Mouse (Mus musculus): ENCODE measurements around the gene Ptov1. TPM values are rescaled to one million over a fixed set of nuclear protein-coding genes. Genes with fewer than 3 reads are reported as not detected.
A peak's percentile ranks its signal among the peaks of the same experiment; 100 is the strongest.

Gene Ptov1
- total and polyA plus RNA-seq, 3 experiments = 46.4 to 168 TPM; not detected in 1

DNA sequence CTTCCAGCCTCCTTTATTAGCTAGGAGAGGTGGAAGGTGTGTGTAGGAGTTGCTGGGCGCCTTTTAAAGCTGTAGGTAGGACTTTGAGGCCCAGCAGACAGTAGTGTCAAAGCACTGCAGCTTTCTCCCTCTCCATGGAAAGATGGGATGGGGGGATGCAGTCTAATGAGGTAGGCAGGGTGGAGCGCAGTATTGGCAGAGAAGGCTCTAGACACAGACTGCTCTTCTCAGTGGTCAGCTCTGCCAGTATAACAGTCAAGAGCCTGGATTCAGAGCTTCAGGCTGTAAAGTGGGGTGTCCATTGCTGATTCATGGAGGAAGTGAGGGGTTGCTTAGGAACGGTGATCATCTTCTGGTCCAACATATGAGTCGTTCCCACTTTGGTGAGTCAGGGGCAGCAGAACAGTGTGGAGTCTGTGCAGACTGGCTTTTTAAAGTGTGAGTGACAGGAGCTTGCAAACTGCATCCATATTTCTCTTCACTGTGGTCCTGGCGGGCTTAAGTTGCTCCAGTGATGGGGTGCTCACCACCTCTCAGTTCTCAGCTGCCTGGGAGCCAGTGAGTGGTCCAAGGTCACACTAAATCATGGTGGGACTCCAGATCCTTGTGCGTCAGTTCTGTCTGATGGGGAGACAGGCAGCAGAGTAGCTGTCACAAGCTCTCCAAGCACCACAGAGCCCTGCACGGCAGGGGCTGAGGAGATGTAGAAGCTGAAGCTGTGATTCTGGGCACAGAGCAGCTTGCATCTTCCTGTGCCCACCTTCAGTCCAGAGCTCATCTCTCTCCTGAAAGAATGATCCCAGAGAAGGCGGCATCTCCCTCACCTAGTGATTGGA is 18.6 kb downstream of the Ptov1 start:
- Histone ChIP-seq H3K36me3 (ENCODE audit: control insufficient read depth in 1 of 2, insufficient read depth in 2 of 2, low read length in 2 of 2) (peaks cover 0 to 15% of the 10 kb centered on the region in 2 experiments; a peak in 2 of 4 replicates), H3K4me1 (ENCODE audit: control insufficient read depth in 1 of 2, insufficient read depth in 2 of 2, low read length in 2 of 2) (peaks cover 1 to 24% of the 10 kb centered on the region in 2 experiments), H3K4me3 (ENCODE audit: control insufficient read depth in 1 of 2, insufficient read depth in 1 of 2, low read depth in 2 of 2, low read length in 2 of 2) (peak overlapping the region; percentile 61 to 96), H3K79me2 (ENCODE audit: control insufficient read depth, insufficient read depth, low read length, poor library complexity) (peaks cover 28% of the 10 kb centered on the region), H3K9ac (ENCODE audit: control insufficient read depth, low read depth, low read length, poor library complexity, severe bottlenecking) (peak overlapping the region; percentile 96), H3K27me3 (ENCODE audit: control insufficient read depth in 1 of 2, insufficient read depth in 2 of 2, low read length in 2 of 2) (no peaks in the 10 kb centered on the region), H3K27ac (ENCODE audit: control insufficient read depth, low read depth, low read length) (peak overlapping the region; percentile 93), H3K9me3 (replicated peaks; ENCODE audit: insufficient read depth, low read length) (no peaks in the 10 kb centered on the region)
- no peak for DNase-seq (ENCODE audit: low read depth, low spot score)
- TF ChIP-seq POLR2A (IDR thresholded peaks at IDR 0.05; ENCODE audit: control insufficient read depth in 1 of 2, insufficient read depth in 1 of 2, low read depth in 1 of 2, low read length in 2 of 2, poor library complexity in 1 of 2) (no peak), NRF1 (IDR thresholded peaks at IDR 0.05; ENCODE audit: insufficient read depth, low read depth, low read length, poor library complexity, severe bottlenecking) (no peak), MXI1 (IDR thresholded peaks at IDR 0.05; ENCODE audit: low read depth, low read length) (no peak), POLR2AphosphoS2 (IDR thresholded peaks at IDR 0.05; ENCODE audit: low read length) (no peak), GATA1 (IDR thresholded peaks at IDR 0.05; ENCODE audit: low read depth, low read length) (no peak), TBP (IDR thresholded peaks at IDR 0.05; ENCODE audit: low read depth, low read length) (no peak), RCOR1 (IDR thresholded peaks at IDR 0.05; ENCODE audit: low read depth, low read length) (no peak), MAFK (IDR thresholded peaks at IDR 0.05; ENCODE audit: borderline replicate concordance, low read depth, low read length) (no peak), E2F4 (IDR thresholded peaks at IDR 0.05; ENCODE audit: borderline replicate concordance, low read depth, low read length) (no peak), SMC3 (IDR thresholded peaks at IDR 0.05; ENCODE audit: low read depth, low read length) (no peak), ZKSCAN1 (IDR thresholded peaks at IDR 0.05; ENCODE audit: low read depth, low read length) (no peak), CHD2 (IDR thresholded peaks at IDR 0.05; ENCODE audit: low read length) (no peak), ZC3H11A (IDR thresholded peaks at IDR 0.05; ENCODE audit: low read depth, low read length) (no peak), ELF1 (IDR thresholded peaks at IDR 0.05; ENCODE audit: low read depth, low read length) (no peak), CTCF (IDR thresholded peaks at IDR 0.05 in 2 of 3, conservative IDR thresholded peaks at IDR 0.05 in 1 of 3; ENCODE audit: control insufficient read depth in 1 of 3, insufficient read depth in 1 of 3, low read depth in 2 of 3, low read length in 3 of 3, poor library complexity in 1 of 3, severe bottlenecking in 1 of 3) (no peak), JUND (IDR thresholded peaks at IDR 0.05; ENCODE audit: low read depth, low read length) (no peak), MAZ (IDR thresholded peaks at IDR 0.05; ENCODE audit: low read depth, low read length) (no peak), BHLHE40 (IDR thresholded peaks at IDR 0.05; ENCODE audit: borderline replicate concordance, low read depth, low read length) (no peak), TCF12 (IDR thresholded peaks at IDR 0.05; ENCODE audit: low read depth, low read length) (no peak)

- H3K4me1 ChIP-seq (ENCODE audit: control insufficient read depth in 1 of 2, insufficient read depth in 2 of 2, low read length in 2 of 2) = peaks cover 0 to 15% of the 10 kb centered on the region in 2 experiments; a peak in 2 of 4 replicates
These were observed 19.4 kb downstream of the Ptov1 start for GRCm38 (mm10) chr7:44850146-44850545.

More at GRCm38 (mm10) chr7:44850146-44850545, 19.4 kb downstream of the Ptov1 start:
- Histone ChIP-seq H3K79me2 (ENCODE audit: control insufficient read depth, insufficient read depth, low read length, poor library complexity) (peaks cover 28% of the 10 kb centered on the region), H3K4me3 (ENCODE audit: control insufficient read depth in 1 of 2, insufficient read depth in 1 of 2, low read depth in 2 of 2, low read length in 2 of 2) (peak overlapping the region; percentile 61 to 96), H3K27ac (ENCODE audit: control insufficient read depth, low read depth, low read length) (peak overlapping the region; percentile 93), H3K36me3 (ENCODE audit: control insufficient read depth in 1 of 2, insufficient read depth in 2 of 2, low read length in 2 of 2) (peaks cover 0 to 7% of the 10 kb centered on the region in 2 experiments; a peak in 1 of 4 replicates), H3K9me3 (replicated peaks; ENCODE audit: insufficient read depth, low read length) (no peaks in the 10 kb centered on the region), H3K27me3 (ENCODE audit: control insufficient read depth in 1 of 2, insufficient read depth in 2 of 2, low read length in 2 of 2) (no peaks in the 10 kb centered on the region), H3K9ac (ENCODE audit: control insufficient read depth, low read depth, low read length, poor library complexity, severe bottlenecking) (peak overlapping the region; percentile 96)
- no peak for TF ChIP-seq CHD2 (IDR thresholded peaks at IDR 0.05; ENCODE audit: low read length)
- TF ChIP-seq POLR2AphosphoS5 (IDR thresholded peaks at IDR 0.05; ENCODE audit: borderline replicate concordance, low read depth, low read length) = no peak
- no peak for TF ChIP-seq CHD1 (IDR thresholded peaks at IDR 0.05; ENCODE audit: low read depth, low read length)
- no peak for TF ChIP-seq USF1 (IDR thresholded peaks at IDR 0.05; ENCODE audit: low read depth, low read length)
- TF ChIP-seq POLR2A (IDR thresholded peaks at IDR 0.05; ENCODE audit: control insufficient read depth in 1 of 2, insufficient read depth in 1 of 2, low read depth in 1 of 2, low read length in 2 of 2, poor library complexity in 1 of 2) = peak in 1 of 2 experiments; percentile 24; a peak in 2 of 4 replicates
- TF ChIP-seq ELF1 (IDR thresholded peaks at IDR 0.05; ENCODE audit: low read depth, low read length) = peak; percentile 57
- no peak for TF ChIP-seq JUND (IDR thresholded peaks at IDR 0.05; ENCODE audit: low read depth, low read length)
- no peak; the same call in 1 of the 2 replicates for TF ChIP-seq KAT2A (conservative IDR thresholded peaks at IDR 0.05; ENCODE audit: low read depth, low read length)
- TF ChIP-seq NELFE (IDR thresholded peaks at IDR 0.05; ENCODE audit: low read depth, low read length) = peak; percentile 33; the same call in 1 of the 2 replicates
- DNase-seq (ENCODE audit: low read depth, low spot score) = peak; percentile 83
